Mouse (Mus musculus) liver, embryonic 14.5 days (tissue): ENCODE results near the gene Fcho1. TPM values are rescaled to one million over a fixed set of nuclear protein-coding genes. Genes with fewer than 3 reads are reported as not detected.
"Not testable (repeated sequence)": the region's sequence is repeated elsewhere in the genome, so short reads cannot be mapped to it uniquely, and the experiment has no call there.

Experiments used
- ATAC-seq: fragments of 200-750 bp; cut with Nextera tagmentation; 2 replicates; pipeline ENCODE4 v1.8.0; 2017; ENCODE audit warnings: moderate number of reproducible peaks, mild to moderate bottlenecking, moderate library complexity; ENCODE audit not compliant: insufficient read depth
- DNase-seq, 3 experiments: peaks; one replicate each; pipeline ENCODE4 v3.0.0-alpha.2; 2012 to 2013; ENCODE audit warnings: low read depth in 3 of 3, low spot score in 3 of 3
- H3K27ac ChIP-seq: fragments of 300-500 bp; sonication (generic); 2 replicates; pipeline ENCODE4 v1.5.1; 2014; ENCODE audit warnings: moderate library complexity, mild to moderate bottlenecking, control low read depth, inconsistent platforms
- H3K27me3 ChIP-seq: fragments of 300-500 bp; sonication (generic); 2 replicates; pipeline ENCODE4 v1.6.1; 2014; ENCODE audit warnings: mild to moderate bottlenecking, low read length, moderate library complexity; ENCODE audit not compliant: control insufficient read depth, insufficient read depth
- H3K36me3 ChIP-seq: fragments of 300-500 bp; sonication (generic); replicated peaks from 2 replicates; pipeline ENCODE4 v1.6.1; 2014; ENCODE audit warnings: low read depth; ENCODE audit not compliant: control insufficient read depth, insufficient read depth
- H3K4me1 ChIP-seq, 2 experiments: fragments of 200-500 bp in 1 of 2; fragments of 300-500 bp in 1 of 2; sonication (generic) in 1 of 2; replicated peaks; 2 replicates each; pipeline ENCODE4 v1.6.1; 2012 to 2014; ENCODE audit warnings: antibody characterized with exemption in 1 of 2, inconsistent platforms in 1 of 2, low read length in 1 of 2; ENCODE audit not compliant: control insufficient read depth in 2 of 2, insufficient read depth in 2 of 2
- H3K4me2 ChIP-seq: fragments of 300-500 bp; sonication (generic); 2 replicates; pipeline ENCODE4 v1.6.1; 2014; ENCODE audit warnings: low read depth, mild to moderate bottlenecking, control low read depth, moderate library complexity
- H3K4me3 ChIP-seq, 2 experiments: fragments of 200-500 bp in 1 of 2; fragments of 300-500 bp in 1 of 2; sonication (generic) in 1 of 2; 2 replicates each; pipeline ENCODE4 v1.5.1; 2012 to 2014; ENCODE audit warnings: low read depth in 2 of 2, low read length in 2 of 2, mild to moderate bottlenecking in 2 of 2, control low read depth in 1 of 2, inconsistent platforms in 1 of 2, moderate library complexity in 1 of 2; ENCODE audit not compliant: insufficient read depth in 1 of 2
- H3K9ac ChIP-seq: fragments of 300-500 bp; sonication (generic); replicated peaks from 2 replicates; pipeline ENCODE4 v1.6.1; 2014; ENCODE audit warnings: mild to moderate bottlenecking, control low read depth, moderate library complexity
- H3K9me3 ChIP-seq: fragments of 300-500 bp; sonication (generic); 2 replicates; pipeline ENCODE4 v1.6.1; 2016; ENCODE audit warnings: low read length, mixed read lengths; ENCODE audit not compliant: control insufficient read depth
- CTCF ChIP-seq: IDR thresholded peaks from 2 replicates; pipeline ENCODE4 v1.5.1; 2016; ENCODE audit warnings: antibody characterized with exemption, low read depth, control low read depth
- EP300 ChIP-seq: IDR thresholded peaks from 2 replicates; pipeline ENCODE4 v1.6.1; 2016; ENCODE audit warnings: antibody characterized with exemption, low read depth
- WGBS: fragments of 180-500 bp; shearing (Covaris S2); extraction: QIAGEN DNeasy Blood & Tissue Kit; methylation state at CpG from one replicate; pipeline ENCODE4 v1.1.7; 2014; ENCODE audit not compliant: insufficient replicate concordance; 5-methylcytosine and 5-hydroxymethylcytosine counted together
- polyA plus RNA-seq, 2 experiments: library from polyadenylated mRNA; depleted of rRNA in 1 of 2; stranded (reverse) in 1 of 2; unstranded in 1 of 2; fragments of >200 nt; fragmentation: Nextera tagmentation in 1 of 2; extraction: Ambion mirVana in 1 of 2; gene quantifications; 2 replicates each; pipeline versions ENCODE4 v1.2.1 to v1.2.3; 2012 to 2014

Fcho1 gene
- polyA plus RNA-seq, 2 experiments: 14.7 to 24.6 TPM

DNA sequence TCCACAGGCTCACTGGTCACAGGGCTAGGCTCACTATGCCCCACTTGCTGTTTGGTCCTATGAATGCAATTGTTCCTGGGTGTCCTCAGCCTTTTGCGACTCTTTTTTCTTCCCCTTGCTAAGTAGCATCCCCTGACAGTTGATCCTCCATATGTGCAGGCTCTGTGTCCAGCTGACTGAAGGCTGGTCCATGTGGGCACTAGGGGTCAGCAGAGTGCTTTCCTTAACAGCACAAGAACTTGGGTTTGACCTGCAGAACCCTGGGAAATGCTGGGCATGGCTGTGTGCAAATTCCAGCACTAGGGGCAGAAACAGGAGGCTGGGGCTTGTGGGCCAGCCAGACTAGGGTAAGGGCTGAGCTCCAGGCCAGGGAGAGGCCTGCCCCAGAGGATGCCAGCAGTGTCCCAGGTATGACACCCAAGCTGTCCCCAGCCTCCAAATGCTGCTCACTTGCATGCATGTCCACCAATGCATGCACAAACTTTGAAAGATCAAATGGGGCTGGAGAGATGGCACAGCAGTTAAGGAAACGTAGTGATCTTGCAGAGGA is 25.9 kb upstream of the Fcho1 start:
- H3K4me1 ChIP-seq, DNase-seq, H3K36me3 ChIP-seq, H3K9ac ChIP-seq, H3K4me3 ChIP-seq, H3K4me2 ChIP-seq, H3K9me3 ChIP-seq, H3K27me3 ChIP-seq, ATAC-seq, H3K27ac ChIP-seq: not testable (repeated sequence)
- WGBS: 32% methylated on average over 2 of the region's 2 CpGs
- TF ChIP-seq CTCF: peak; percentile 43

DNA sequence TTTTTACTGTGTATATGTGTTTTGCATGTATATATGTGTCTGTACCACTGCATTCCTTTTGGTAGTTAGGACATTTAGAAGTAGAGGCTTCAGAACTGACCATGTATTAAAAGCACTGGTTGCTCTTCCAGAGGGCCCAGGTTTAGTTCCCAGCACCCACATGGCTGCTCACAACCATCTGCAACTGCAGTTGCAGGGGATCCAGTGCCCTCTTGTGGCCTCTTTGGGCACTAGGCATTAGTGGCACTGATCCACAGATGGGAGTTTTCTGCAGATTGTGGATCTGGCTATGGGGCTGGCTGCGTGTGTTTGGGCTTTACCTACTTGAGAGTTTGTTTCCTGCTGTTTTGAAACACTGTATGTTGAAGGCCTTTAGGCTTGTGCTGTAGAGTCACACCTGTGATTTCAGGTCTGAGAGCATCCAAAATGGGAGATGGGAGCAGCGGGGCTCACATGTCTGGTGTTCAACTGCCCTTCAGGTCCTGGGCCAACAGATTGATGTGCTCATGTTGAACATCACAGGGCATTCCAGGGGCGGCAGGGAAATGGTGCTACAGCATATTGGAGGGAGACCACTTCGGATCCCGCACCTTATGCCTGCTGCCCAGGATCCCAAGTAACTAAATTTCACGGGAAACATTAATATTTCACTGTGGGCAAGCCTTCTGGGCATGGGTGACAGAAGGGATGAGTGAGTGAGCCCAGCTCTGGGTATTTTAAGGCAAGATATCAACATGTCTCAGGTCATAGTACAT is 24.0 kb upstream of the Fcho1 start:
- DNase-seq, H3K4me1 ChIP-seq, H3K9me3 ChIP-seq, H3K4me3 ChIP-seq, H3K9ac ChIP-seq, H3K27me3 ChIP-seq, H3K27ac ChIP-seq, ATAC-seq, H3K4me2 ChIP-seq, H3K36me3 ChIP-seq: not testable (repeated sequence)
- 57% methylated on average over 6 of the region's 6 CpGs for WGBS
- TF ChIP-seq CTCF: 0 out of 2 replicates have a peak, but pooled peaks have one; percentile 35

DNA sequence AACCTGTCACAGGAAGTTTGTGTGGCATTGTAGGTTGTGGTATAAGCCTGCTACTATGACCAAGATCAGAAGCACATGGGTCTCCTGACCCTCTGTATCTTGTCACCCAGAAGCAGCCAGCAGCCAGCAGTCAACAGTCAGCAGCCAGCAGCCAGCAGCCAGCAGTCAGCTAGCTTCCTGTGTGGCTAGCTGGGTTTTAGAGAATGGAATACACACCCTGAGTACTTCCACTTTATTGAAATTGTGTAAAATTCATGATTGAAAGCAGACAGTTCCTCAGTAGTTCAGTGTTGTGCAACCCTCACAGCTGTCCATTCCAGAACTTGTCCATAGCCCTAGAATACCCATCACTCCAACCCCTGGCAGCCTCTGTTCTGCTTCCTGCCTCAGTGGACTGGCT is 21.6 kb upstream of the Fcho1 start:
- DNase-seq, H3K9ac ChIP-seq, H3K4me1 ChIP-seq, H3K27ac ChIP-seq, H3K4me2 ChIP-seq, H3K27me3 ChIP-seq, ATAC-seq, H3K4me3 ChIP-seq, H3K9me3 ChIP-seq, H3K36me3 ChIP-seq: not testable (repeated sequence)

DNA sequence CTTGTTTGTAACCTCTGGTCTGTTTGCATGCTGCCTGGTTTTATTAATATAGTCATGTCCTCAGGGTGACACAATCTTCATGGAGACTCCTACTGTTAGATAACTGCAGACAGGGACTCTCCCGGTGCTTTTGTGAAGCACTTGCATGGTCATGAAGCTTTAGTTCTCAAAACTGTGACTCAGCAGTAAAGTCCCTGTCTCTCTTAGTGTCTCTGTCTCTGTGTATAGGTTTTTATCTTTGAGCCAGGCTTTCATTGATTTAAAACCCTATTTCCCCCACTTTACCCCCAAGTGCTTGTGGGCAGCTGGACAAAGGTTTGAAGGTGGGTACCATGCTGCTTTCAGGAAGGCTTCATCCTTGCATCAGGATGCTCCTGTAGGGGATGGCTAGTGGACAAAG is 19.8 kb upstream of the Fcho1 start:
- no peak overlapping the region for H3K4me2 ChIP-seq

DNA sequence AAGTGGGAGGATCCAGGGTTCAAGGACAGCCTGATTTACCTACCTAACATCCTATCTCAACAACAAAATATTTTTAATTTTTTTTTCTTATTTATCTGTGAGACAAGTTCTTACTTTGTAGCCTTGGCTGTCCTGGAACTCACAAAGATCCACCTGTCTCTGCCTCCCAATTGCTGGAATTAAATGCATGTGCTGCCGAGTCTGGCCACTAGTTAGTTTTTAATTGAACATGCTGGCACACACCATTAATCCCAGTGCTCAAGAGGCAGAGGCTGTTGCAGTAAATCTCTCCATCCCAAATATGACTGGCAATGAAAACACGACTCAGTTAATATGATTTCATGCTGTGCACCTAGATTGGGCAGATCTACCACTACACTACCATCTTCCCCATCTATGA is 17.3 kb upstream of the Fcho1 start:
- 48% methylated on average over 2 of the region's 2 CpGs for WGBS
- no peak overlapping the region for H3K27ac ChIP-seq
- no peaks in the 10 kb centered on the region for H3K36me3 ChIP-seq
- H3K4me2 ChIP-seq: no peak overlapping the region
- H3K4me1 ChIP-seq: no peaks in the 10 kb centered on the region; a peak in 1 of 4 replicates
- no peak overlapping the region for H3K9ac ChIP-seq
- DNase-seq (no peak), ATAC-seq (no peak)
- H3K4me3 ChIP-seq: no peak overlapping the region
- no peaks in the 10 kb centered on the region for H3K27me3 ChIP-seq
- TF ChIP-seq EP300: no peak
- TF ChIP-seq CTCF: no peak
- no peaks in the 10 kb centered on the region for H3K9me3 ChIP-seq

More for the DNA sequence above, 19.8 kb upstream of the Fcho1 start:
- Histone ChIP-seq H3K9ac (no peak overlapping the region), H3K4me1 (no peaks in the 10 kb centered on the region; a peak in 1 of 4 replicates), H3K27ac (no peak overlapping the region), H3K27me3 (no peaks in the 10 kb centered on the region), H3K9me3 (no peaks in the 10 kb centered on the region), H3K36me3 (no peaks in the 10 kb centered on the region), H3K4me3 (no peak overlapping the region)
- no peak for DNase-seq
- no peak for ATAC-seq
- 18% methylated on average over 1 of the region's 1 CpGs for WGBS
- TF ChIP-seq CTCF: no peak
- TF ChIP-seq EP300: no peak
